Mouse (Mus musculus): ENCODE results near the gene Dysf. TPM values are rescaled to one million over a fixed set of nuclear protein-coding genes. Genes with fewer than 3 reads are reported as not detected.

Gene Dysf
- polyA plus RNA-seq, 1 experiment from 2014 or later, result 9.4 TPM

- H3K9me3 ChIP-seq (ENCODE audit: control insufficient read depth, low read length), result no peaks in the 10 kb centered on the region
- 93% methylated on average over 5 of the region's 5 CpGs for WGBS
- H3K27ac ChIP-seq (ENCODE audit: low read length), result no peak overlapping the region
- no peak overlapping the region for H3K9ac ChIP-seq (ENCODE audit: low read length)
- H3K27me3 ChIP-seq (ENCODE audit: control insufficient read depth, insufficient read depth, low read depth, low read length), result no peaks in the 10 kb centered on the region
- no peak for ATAC-seq (ENCODE audit: low read depth)
- H3K4me3 ChIP-seq (ENCODE audit: low read length), result no peak overlapping the region
- no peaks in the 10 kb centered on the region for H3K4me1 ChIP-seq (replicated peaks; ENCODE audit: control insufficient read depth, insufficient read depth, low read length)
- H3K4me2 ChIP-seq (ENCODE audit: low read depth, low read length), result no peak overlapping the region
- no peaks in the 10 kb centered on the region for H3K36me3 ChIP-seq (ENCODE audit: control insufficient read depth, insufficient read depth, low read length)
Observed at GRCm38 (mm10) chr6:84196511-84196910, 188.1 kb downstream of the Dysf start.

- Histone ChIP-seq H3K9ac (ENCODE audit: low read length) (no peak overlapping the region), H3K27me3 (ENCODE audit: control insufficient read depth, insufficient read depth, low read depth, low read length) (no peaks in the 10 kb centered on the region), H3K4me3 (ENCODE audit: low read length) (no peak overlapping the region), H3K9me3 (ENCODE audit: control insufficient read depth, low read length) (no peaks in the 10 kb centered on the region), H3K36me3 (ENCODE audit: control insufficient read depth, insufficient read depth, low read length) (no peaks in the 10 kb centered on the region), H3K4me2 (ENCODE audit: low read depth, low read length) (no peak overlapping the region), H3K4me1 (replicated peaks; ENCODE audit: control insufficient read depth, insufficient read depth, low read length) (no peaks in the 10 kb centered on the region), H3K27ac (ENCODE audit: low read length) (no peak overlapping the region)
- 47% methylated on average over 5 of the region's 5 CpGs for WGBS
- ATAC-seq (ENCODE audit: low read depth), result no peak
Observed at GRCm38 (mm10) chr6:84197811-84198213, 189.4 kb downstream of the Dysf start.

- Histone ChIP-seq H3K27me3 (ENCODE audit: control insufficient read depth, insufficient read depth, low read depth, low read length) (no peaks in the 10 kb centered on the region), H3K4me2 (ENCODE audit: low read depth, low read length) (no peak overlapping the region), H3K4me1 (replicated peaks; ENCODE audit: control insufficient read depth, insufficient read depth, low read length) (no peaks in the 10 kb centered on the region), H3K4me3 (ENCODE audit: low read length) (no peak overlapping the region), H3K9me3 (ENCODE audit: control insufficient read depth, low read length) (no peaks in the 10 kb centered on the region), H3K36me3 (ENCODE audit: control insufficient read depth, insufficient read depth, low read length) (no peaks in the 10 kb centered on the region), H3K9ac (ENCODE audit: low read length) (no peak overlapping the region), H3K27ac (ENCODE audit: low read length) (no peak overlapping the region)
- no peak for ATAC-seq (ENCODE audit: low read depth)
- 80% methylated on average over 8 of the region's 8 CpGs for WGBS
Observed at GRCm38 (mm10) chr6:84201721-84202490, 193.5 kb downstream of the Dysf start.

- Histone ChIP-seq H3K4me3 (ENCODE audit: low read length) (no peak overlapping the region), H3K4me2 (ENCODE audit: low read depth, low read length) (no peak overlapping the region), H3K4me1 (replicated peaks; ENCODE audit: control insufficient read depth, insufficient read depth, low read length) (no peaks in the 10 kb centered on the region), H3K27ac (ENCODE audit: low read length) (no peak overlapping the region), H3K36me3 (ENCODE audit: control insufficient read depth, insufficient read depth, low read length) (no peaks in the 10 kb centered on the region), H3K27me3 (ENCODE audit: control insufficient read depth, insufficient read depth, low read depth, low read length) (no peaks in the 10 kb centered on the region), H3K9me3 (ENCODE audit: control insufficient read depth, low read length) (no peaks in the 10 kb centered on the region), H3K9ac (ENCODE audit: low read length) (no peak overlapping the region)
- 93% methylated on average over 3 of the region's 3 CpGs for WGBS
- no peak for ATAC-seq (ENCODE audit: low read depth)
Observed at GRCm38 (mm10) chr6:84205611-84206010, 197.2 kb downstream of the Dysf start.

- Histone ChIP-seq H3K4me3 (ENCODE audit: low read length) (no peak overlapping the region), H3K4me2 (ENCODE audit: low read depth, low read length) (no peak overlapping the region), H3K36me3 (ENCODE audit: control insufficient read depth, insufficient read depth, low read length) (no peaks in the 10 kb centered on the region), H3K4me1 (replicated peaks; ENCODE audit: control insufficient read depth, insufficient read depth, low read length) (no peaks in the 10 kb centered on the region), H3K27me3 (ENCODE audit: control insufficient read depth, insufficient read depth, low read depth, low read length) (no peaks in the 10 kb centered on the region), H3K9me3 (ENCODE audit: control insufficient read depth, low read length) (no peaks in the 10 kb centered on the region), H3K27ac (ENCODE audit: low read length) (no peak overlapping the region), H3K9ac (ENCODE audit: low read length) (no peak overlapping the region)
- ATAC-seq (ENCODE audit: low read depth), result no peak
- 69% methylated on average over 4 of the region's 4 CpGs for WGBS
Observed at GRCm38 (mm10) chr6:84208589-84208988, 200.2 kb downstream of the Dysf start.

GRCm38 (mm10) chr6:84209736-84210434 lies 201.5 kb downstream of the Dysf start:
- WGBS, result 61% methylated on average over 13 of the region's 13 CpGs
- no peak overlapping the region for H3K4me2 ChIP-seq (ENCODE audit: low read depth, low read length)
- no peak overlapping the region for H3K27ac ChIP-seq (ENCODE audit: low read length)
- H3K4me1 ChIP-seq (replicated peaks; ENCODE audit: control insufficient read depth, insufficient read depth, low read length), result no peaks in the 10 kb centered on the region
- H3K4me3 ChIP-seq (ENCODE audit: low read length), result no peak overlapping the region
- no peaks in the 10 kb centered on the region for H3K9me3 ChIP-seq (ENCODE audit: control insufficient read depth, low read length)
- no peaks in the 10 kb centered on the region for H3K36me3 ChIP-seq (ENCODE audit: control insufficient read depth, insufficient read depth, low read length)
- H3K27me3 ChIP-seq (ENCODE audit: control insufficient read depth, insufficient read depth, low read depth, low read length), result no peaks in the 10 kb centered on the region
- no peak overlapping the region for H3K9ac ChIP-seq (ENCODE audit: low read length)
- ATAC-seq (ENCODE audit: low read depth), result peak; percentile 52

- Histone ChIP-seq H3K36me3 (ENCODE audit: control insufficient read depth, insufficient read depth, low read length) (no peaks in the 10 kb centered on the region), H3K27ac (ENCODE audit: low read length) (no peak overlapping the region), H3K4me3 (ENCODE audit: low read length) (no peak overlapping the region), H3K4me1 (replicated peaks; ENCODE audit: control insufficient read depth, insufficient read depth, low read length) (no peaks in the 10 kb centered on the region), H3K27me3 (ENCODE audit: control insufficient read depth, insufficient read depth, low read depth, low read length) (no peaks in the 10 kb centered on the region), H3K9ac (ENCODE audit: low read length) (no peak overlapping the region), H3K4me2 (ENCODE audit: low read depth, low read length) (no peak overlapping the region), H3K9me3 (ENCODE audit: control insufficient read depth, low read length) (no peaks in the 10 kb centered on the region)
- 60% methylated on average over 7 of the region's 7 CpGs for WGBS
- ATAC-seq (ENCODE audit: low read depth), result no peak
Observed at GRCm38 (mm10) chr6:84211473-84211872, 203.1 kb downstream of the Dysf start.

- H3K27ac ChIP-seq (ENCODE audit: low read length), result no peak overlapping the region
- H3K27me3 ChIP-seq (ENCODE audit: control insufficient read depth, insufficient read depth, low read depth, low read length), result no peaks in the 10 kb centered on the region
- no peak for ATAC-seq (ENCODE audit: low read depth)
- no peak overlapping the region for H3K9ac ChIP-seq (ENCODE audit: low read length)
- no peak overlapping the region for H3K4me2 ChIP-seq (ENCODE audit: low read depth, low read length)
- H3K4me3 ChIP-seq (ENCODE audit: low read length), result no peak overlapping the region
- WGBS, result 39% methylated on average over 3 of the region's 3 CpGs
- no peaks in the 10 kb centered on the region for H3K36me3 ChIP-seq (ENCODE audit: control insufficient read depth, insufficient read depth, low read length)
- H3K9me3 ChIP-seq (ENCODE audit: control insufficient read depth, low read length), result no peaks in the 10 kb centered on the region
- no peaks in the 10 kb centered on the region for H3K4me1 ChIP-seq (replicated peaks; ENCODE audit: control insufficient read depth, insufficient read depth, low read length)
Observed at GRCm38 (mm10) chr6:84213101-84213500, 204.7 kb downstream of the Dysf start.

GRCm38 (mm10) chr6:84217216-84217933 lies 209.0 kb downstream of the Dysf start:
- Histone ChIP-seq H3K9ac (ENCODE audit: low read length) (no peak overlapping the region), H3K27ac (ENCODE audit: low read length) (no peak overlapping the region), H3K9me3 (ENCODE audit: control insufficient read depth, low read length) (no peaks in the 10 kb centered on the region), H3K27me3 (ENCODE audit: control insufficient read depth, insufficient read depth, low read depth, low read length) (no peaks in the 10 kb centered on the region), H3K4me3 (ENCODE audit: low read length) (no peak overlapping the region), H3K36me3 (ENCODE audit: control insufficient read depth, insufficient read depth, low read length) (no peaks in the 10 kb centered on the region), H3K4me2 (ENCODE audit: low read depth, low read length) (no peak overlapping the region), H3K4me1 (replicated peaks; ENCODE audit: control insufficient read depth, insufficient read depth, low read length) (no peaks in the 10 kb centered on the region)
- no peak for ATAC-seq (ENCODE audit: low read depth)
- 29% methylated on average over 1 of the region's 1 CpGs for WGBS

Data from lung, embryonic 16.5 days (tissue).